Mouse (Mus musculus) myocyte (in vitro differentiated cells): ENCODE measurements at regions not wholly inside any gene's neighbourhood (a gene's known extent, or its start where the extent isn't known, plus 50 kb on each side); places are given as distances from the start of the nearest gene placed in this dataset.

Source experiments
- H3K27me3 ChIP-seq: one replicate; pipeline ENCODE4 v1.6.1; 2011; ENCODE audit not compliant: control insufficient read depth, insufficient read depth, insufficient read length
- H3K36me3 ChIP-seq: one replicate; pipeline ENCODE4 v1.6.1; 2011; ENCODE audit not compliant: control insufficient read depth, insufficient read depth
- H3K4me2 ChIP-seq: one replicate; pipeline ENCODE4 v1.6.1; 2011; ENCODE audit warnings: low read depth, control low read depth
- H3K4me3 ChIP-seq: one replicate; pipeline ENCODE4 v1.5.1; 2011; ENCODE audit warnings: mild to moderate bottlenecking, control low read depth, moderate library complexity
- H3K79me2 ChIP-seq: one replicate; pipeline ENCODE4 v1.6.1; 2011; ENCODE audit not compliant: control insufficient read depth, insufficient read depth
- H3ac ChIP-seq: one replicate; pipeline ENCODE4 v1.6.1; 2011; ENCODE audit not compliant: control insufficient read depth, insufficient read length
- CEBPB ChIP-seq: IDR thresholded peaks from 2 replicates; pipeline ENCODE4 v1.6.1; 2011; ENCODE audit warnings: mild to moderate bottlenecking, moderate library complexity; ENCODE audit not compliant: poor library complexity, insufficient read depth, severe bottlenecking
- E2F4 ChIP-seq: IDR thresholded peaks from one replicate; pipeline ENCODE4 v1.6.1; 2011; ENCODE audit warnings: mild to moderate bottlenecking, control low read depth, moderate library complexity; ENCODE audit not compliant: insufficient read depth
- MAX ChIP-seq: IDR thresholded peaks from one replicate; pipeline ENCODE4 v1.6.1; 2011; ENCODE audit warnings: low read depth, mild to moderate bottlenecking, control low read depth
- MYOD1 ChIP-seq, 3 experiments: IDR thresholded peaks; one replicate each; pipeline ENCODE4 v1.6.1; 2011; ENCODE audit warnings: control low read depth in 2 of 3, low read depth in 2 of 3, mild to moderate bottlenecking in 2 of 3, moderate library complexity in 1 of 3; ENCODE audit not compliant: insufficient read length in 2 of 3, control insufficient read depth in 1 of 3
- MYOG ChIP-seq, 3 experiments: IDR thresholded peaks; one replicate each; pipeline ENCODE4 v1.6.1; 2011; ENCODE audit warnings: control low read depth in 2 of 3, low read depth in 2 of 3, mild to moderate bottlenecking in 2 of 3; ENCODE audit not compliant: insufficient read length in 2 of 3, control insufficient read depth in 1 of 3, insufficient read depth in 1 of 3
- POLR2A ChIP-seq: IDR thresholded peaks from one replicate; pipeline ENCODE4 v1.6.1; 2011; ENCODE audit warnings: low read depth, mild to moderate bottlenecking, control low read depth, moderate library complexity; ENCODE audit not compliant: insufficient read length
- POLR2AphosphoS2 ChIP-seq: IDR thresholded peaks from one replicate; pipeline ENCODE4 v1.6.1; 2011; ENCODE audit warnings: low read depth, control low read depth; ENCODE audit not compliant: insufficient read length
- REST ChIP-seq: IDR thresholded peaks from one replicate; pipeline ENCODE4 v1.6.1; 2011; ENCODE audit warnings: mild to moderate bottlenecking, control low read depth, moderate library complexity; ENCODE audit not compliant: insufficient read depth, insufficient read length
- SRF ChIP-seq: IDR thresholded peaks from one replicate; pipeline ENCODE4 v1.6.1; 2011; ENCODE audit warnings: low read depth; ENCODE audit not compliant: control insufficient read depth, insufficient read length
- TCF12 ChIP-seq: IDR thresholded peaks from one replicate; pipeline ENCODE4 v1.6.1; 2011; ENCODE audit warnings: mild to moderate bottlenecking, control low read depth; ENCODE audit not compliant: poor library complexity, insufficient read depth, severe bottlenecking
- TCF3 ChIP-seq: IDR thresholded peaks from one replicate; pipeline ENCODE4 v1.6.1; 2011; ENCODE audit warnings: low read depth, control low read depth; ENCODE audit not compliant: insufficient read length
- USF1 ChIP-seq: IDR thresholded peaks from one replicate; pipeline ENCODE4 v1.6.1; 2011; ENCODE audit warnings: low read depth, mild to moderate bottlenecking, control low read depth, moderate library complexity

GRCm38 (mm10) chr15:32082109-32082508 lies 95.0 kb upstream of the Tas2r119 start:
- Histone ChIP-seq H3K36me3 (no peaks in the 10 kb centered on the region), H3ac (no peak overlapping the region), H3K4me2 (no peak overlapping the region), H3K79me2 (no peaks in the 10 kb centered on the region), H3K4me3 (no peak overlapping the region), H3K27me3 (no peaks in the 10 kb centered on the region)
- TF ChIP-seq E2F4 (no peak), USF1 (no peak), MYOD1 (IDR thresholded peaks at IDR 0.05; ENCODE audit: control insufficient read depth in 1 of 3, insufficient read length in 2 of 3, low read depth in 2 of 3) (no peak), POLR2AphosphoS2 (no peak), REST (no peak), TCF12 (no peak), CEBPB (no peak), TCF3 (no peak), POLR2A (no peak), MAX (no peak), MYOG (IDR thresholded peaks at IDR 0.05; ENCODE audit: control insufficient read depth in 1 of 3, insufficient read depth in 1 of 3, insufficient read length in 2 of 3, low read depth in 2 of 3) (no peak), SRF (no peak)

- TF ChIP-seq MYOD1 (IDR thresholded peaks at IDR 0.05; ENCODE audit: control insufficient read depth in 1 of 3, insufficient read length in 2 of 3, low read depth in 2 of 3) (no peak), TCF12 (no peak), E2F4 (no peak), POLR2A (no peak), MYOG (IDR thresholded peaks at IDR 0.05; ENCODE audit: control insufficient read depth in 1 of 3, insufficient read depth in 1 of 3, insufficient read length in 2 of 3, low read depth in 2 of 3) (no peak), SRF (no peak), POLR2AphosphoS2 (no peak), MAX (no peak), USF1 (no peak), REST (no peak), TCF3 (no peak), CEBPB (no peak)
- Histone ChIP-seq H3K36me3 (no peaks in the 10 kb centered on the region), H3ac (no peak overlapping the region), H3K4me3 (no peak overlapping the region), H3K27me3 (peaks cover 11% of the 10 kb centered on the region), H3K4me2 (no peak overlapping the region), H3K79me2 (no peaks in the 10 kb centered on the region)
These were observed 83.2 kb upstream of the Tas2r119 start for GRCm38 (mm10) chr15:32093889-32094288.

- Histone ChIP-seq H3K4me3 (no peak overlapping the region), H3K36me3 (no peaks in the 10 kb centered on the region)
These were observed 81.5 kb upstream of the Tas2r119 start for GRCm38 (mm10) chr15:32095554-32095953.

GRCm38 (mm10) chr15:32110659-32111058 lies 66.4 kb upstream of the Tas2r119 start:
- no peak for TF ChIP-seq MAX
- no peak for TF ChIP-seq POLR2A
- no peak for TF ChIP-seq TCF12
- no peak for TF ChIP-seq TCF3
- no peak for TF ChIP-seq POLR2AphosphoS2
- TF ChIP-seq REST = no peak
- TF ChIP-seq CEBPB = no peak
- no peak for TF ChIP-seq MYOG (IDR thresholded peaks at IDR 0.05; ENCODE audit: control insufficient read depth in 1 of 3, insufficient read depth in 1 of 3, insufficient read length in 2 of 3, low read depth in 2 of 3)
- TF ChIP-seq MYOD1 (IDR thresholded peaks at IDR 0.05; ENCODE audit: control insufficient read depth in 1 of 3, insufficient read length in 2 of 3, low read depth in 2 of 3) = no peak
- TF ChIP-seq E2F4 = no peak
- TF ChIP-seq SRF = no peak
- TF ChIP-seq USF1 = no peak
- no peak overlapping the region for H3ac ChIP-seq
- H3K36me3 ChIP-seq = no peaks in the 10 kb centered on the region
- H3K4me3 ChIP-seq = no peak overlapping the region
- H3K4me2 ChIP-seq = no peak overlapping the region
- H3K79me2 ChIP-seq = no peaks in the 10 kb centered on the region
- no peaks in the 10 kb centered on the region for H3K27me3 ChIP-seq

More at GRCm38 (mm10) chr15:32095554-32095953, 81.5 kb upstream of the Tas2r119 start:
- no peak overlapping the region for H3ac ChIP-seq
- peaks cover 11% of the 10 kb centered on the region for H3K27me3 ChIP-seq
- TF ChIP-seq CEBPB (no peak), MAX (no peak), E2F4 (no peak), POLR2A (no peak), TCF12 (no peak), MYOG (IDR thresholded peaks at IDR 0.05; ENCODE audit: control insufficient read depth in 1 of 3, insufficient read depth in 1 of 3, insufficient read length in 2 of 3, low read depth in 2 of 3) (no peak), POLR2AphosphoS2 (no peak), USF1 (no peak), REST (no peak)
- no peaks in the 10 kb centered on the region for H3K79me2 ChIP-seq
- H3K4me2 ChIP-seq = no peak overlapping the region
